Mouse (Mus musculus) lung, adult 2 months (tissue): Measurements from ENCODE around the gene Ccnjl.

Source experiments
- CTCF ChIP-seq: fragments of 200-500 bp; IDR thresholded peaks from 2 replicates; pipeline ENCODE4 v1.5.1; 2011; ENCODE audit warnings: mild to moderate bottlenecking, low read length, control low read depth; ENCODE audit not compliant: insufficient read depth
- POLR2A ChIP-seq: fragments of 200-500 bp; IDR thresholded peaks from 2 replicates; pipeline ENCODE4 v1.6.1; 2011; ENCODE audit warnings: low read depth, mild to moderate bottlenecking, control low read depth, low read length, borderline replicate concordance; ENCODE audit errors: extremely low read depth

- TF ChIP-seq POLR2A (no peak), CTCF (no peak)
These were observed 20.3 kb downstream of the Ccnjl start for GRCm38 (mm10) chr11:43548657-43549435.
